Mouse (Mus musculus) limb, embryonic 11.5 days (tissue): Measurements from ENCODE around the gene Tenm2. TPM values are rescaled to one million over a fixed set of nuclear protein-coding genes. Genes with fewer than 3 reads are reported as not detected.

Experiments
- ATAC-seq: fragments of 200-750 bp; cut with Nextera tagmentation; 2 replicates; pipeline ENCODE4 v1.8.0; 2017; ENCODE audit warnings: low read depth; ENCODE audit not compliant: insufficient number of reproducible peaks, low FRiP score, low TSS enrichment
- DNase-seq: peaks from one replicate; pipeline ENCODE4 v3.0.0-alpha.2; 2015; ENCODE audit warnings: low spot score
- H3K27ac ChIP-seq: fragments of 300-500 bp; sonication (generic); replicated peaks from 2 replicates; pipeline ENCODE4 v1.5.1; 2014; ENCODE audit warnings: low read depth, mild to moderate bottlenecking, low read length
- H3K27me3 ChIP-seq: fragments of 300-500 bp; sonication (generic); 2 replicates; pipeline ENCODE4 v1.6.1; 2014; ENCODE audit warnings: mild to moderate bottlenecking, low read length, mixed read lengths; ENCODE audit not compliant: control insufficient read depth, insufficient read depth
- H3K36me3 ChIP-seq: fragments of 300-500 bp; sonication (generic); 2 replicates; pipeline ENCODE4 v1.6.1; 2014; ENCODE audit warnings: mild to moderate bottlenecking, low read length, moderate library complexity, mixed read lengths; ENCODE audit not compliant: control insufficient read depth, insufficient read depth
- H3K4me1 ChIP-seq: fragments of 300-500 bp; sonication (generic); 2 replicates; pipeline ENCODE4 v1.6.1; 2014; ENCODE audit warnings: low read length, mixed read lengths; ENCODE audit not compliant: control insufficient read depth, insufficient read depth
- H3K4me2 ChIP-seq: fragments of 300-500 bp; sonication (generic); 2 replicates; pipeline ENCODE4 v1.6.1; 2014; ENCODE audit warnings: low read depth, mild to moderate bottlenecking, moderate library complexity; ENCODE audit not compliant: severe bottlenecking
- H3K4me3 ChIP-seq: fragments of 300-500 bp; sonication (generic); 2 replicates; pipeline ENCODE4 v1.5.1; 2014; ENCODE audit warnings: low read depth, low read length
- H3K9ac ChIP-seq: fragments of 300-500 bp; sonication (generic); 2 replicates; pipeline ENCODE4 v1.6.1; 2014; ENCODE audit warnings: mild to moderate bottlenecking, low read length
- H3K9me3 ChIP-seq: fragments of 300-500 bp; sonication (generic); 2 replicates; pipeline ENCODE4 v1.6.1; 2016; ENCODE audit warnings: low read length; ENCODE audit not compliant: control insufficient read depth
- WGBS: fragments of 180-500 bp; shearing (Covaris S2); extraction: QIAGEN DNeasy Blood & Tissue Kit; methylation state at CpG from one replicate; pipeline ENCODE4 v1.1.7; 2014; 5-methylcytosine and 5-hydroxymethylcytosine counted together
- polyA plus RNA-seq: library from polyadenylated mRNA; unstranded; fragments of >200 nt; fragmentation: Nextera tagmentation; extraction: Ambion mirVana; gene quantifications from 2 replicates; pipeline ENCODE4 v1.2.1, GENCODE M21; 2014

Tenm2 gene
- polyA plus RNA-seq, 1 experiment from 2014 or later = 0.44 TPM

GRCm38 (mm10) chr11:36851690-36852089 lies 384.1 kb downstream of the Tenm2 start:
- WGBS = 77% methylated on average over 3 of the region's 3 CpGs
- Histone ChIP-seq H3K4me3 (no peak overlapping the region), H3K4me1 (no peaks in the 10 kb centered on the region), H3K27me3 (no peaks in the 10 kb centered on the region), H3K27ac (no peak overlapping the region), H3K9ac (no peak overlapping the region), H3K4me2 (no peak overlapping the region), H3K36me3 (no peaks in the 10 kb centered on the region), H3K9me3 (no peaks in the 10 kb centered on the region)
- DNase-seq = no peak
- no peak for ATAC-seq

GRCm38 (mm10) chr11:36847451-36847850 lies 388.3 kb downstream of the Tenm2 start:
- no peaks in the 10 kb centered on the region for H3K27me3 ChIP-seq
- DNase-seq (no peak), ATAC-seq (no peak)
- no peak overlapping the region for H3K4me2 ChIP-seq
- H3K27ac ChIP-seq = no peak overlapping the region
- H3K36me3 ChIP-seq = no peaks in the 10 kb centered on the region
- no peak overlapping the region for H3K9ac ChIP-seq
- no peak overlapping the region for H3K4me3 ChIP-seq
- no peaks in the 10 kb centered on the region for H3K9me3 ChIP-seq
- WGBS = 93% methylated on average over 6 of the region's 6 CpGs
- H3K4me1 ChIP-seq = no peaks in the 10 kb centered on the region

GRCm38 (mm10) chr11:36832855-36833254 lies 402.9 kb downstream of the Tenm2 start:
- Histone ChIP-seq H3K9ac (no peak overlapping the region), H3K4me1 (no peaks in the 10 kb centered on the region), H3K9me3 (no peaks in the 10 kb centered on the region), H3K36me3 (no peaks in the 10 kb centered on the region), H3K27me3 (no peaks in the 10 kb centered on the region), H3K27ac (no peak overlapping the region), H3K4me3 (no peak overlapping the region), H3K4me2 (no peak overlapping the region)
- no peak for ATAC-seq
- 60% methylated on average over 4 of the region's 4 CpGs for WGBS
- DNase-seq = no peak

- no peaks in the 10 kb centered on the region for H3K9me3 ChIP-seq
- ATAC-seq (no peak), DNase-seq (no peak)
- no peaks in the 10 kb centered on the region for H3K36me3 ChIP-seq
- no peaks in the 10 kb centered on the region for H3K27me3 ChIP-seq
- no peak overlapping the region for H3K4me2 ChIP-seq
- no peak overlapping the region for H3K4me3 ChIP-seq
- no peak overlapping the region for H3K27ac ChIP-seq
- no peak overlapping the region for H3K9ac ChIP-seq
- 82% methylated on average over 11 of the region's 11 CpGs for WGBS
- no peaks in the 10 kb centered on the region for H3K4me1 ChIP-seq
Observed at GRCm38 (mm10) chr11:36831511-36831910, 404.3 kb downstream of the Tenm2 start.

- Histone ChIP-seq H3K9me3 (no peaks in the 10 kb centered on the region), H3K4me3 (no peak overlapping the region), H3K9ac (no peak overlapping the region), H3K36me3 (no peaks in the 10 kb centered on the region), H3K27ac (no peak overlapping the region), H3K4me1 (no peaks in the 10 kb centered on the region), H3K27me3 (no peaks in the 10 kb centered on the region), H3K4me2 (no peak overlapping the region)
- WGBS = 43% methylated on average over 7 of the region's 7 CpGs
- no peak for ATAC-seq
- no peak for DNase-seq
Observed at GRCm38 (mm10) chr11:36824666-36825065, 411.1 kb downstream of the Tenm2 start.

- Histone ChIP-seq H3K9me3 (no peaks in the 10 kb centered on the region), H3K9ac (no peak overlapping the region), H3K4me3 (no peak overlapping the region), H3K4me1 (no peaks in the 10 kb centered on the region), H3K4me2 (no peak overlapping the region), H3K27ac (no peak overlapping the region), H3K27me3 (no peaks in the 10 kb centered on the region), H3K36me3 (no peaks in the 10 kb centered on the region)
- WGBS = 75% methylated on average over 1 of the region's 1 CpGs
- DNase-seq = no peak
- ATAC-seq = no peak
Observed at GRCm38 (mm10) chr11:36804615-36805014, 431.1 kb downstream of the Tenm2 start.

- 39% methylated on average over 8 of the region's 8 CpGs for WGBS
- Histone ChIP-seq H3K4me1 (0 out of 2 replicates have a peak, but pooled peaks cover 4% of the 10 kb centered on the region), H3K9me3 (no peaks in the 10 kb centered on the region), H3K27ac (no peak overlapping the region), H3K4me3 (no peak overlapping the region), H3K27me3 (no peaks in the 10 kb centered on the region), H3K9ac (no peak overlapping the region), H3K4me2 (no peak overlapping the region), H3K36me3 (no peaks in the 10 kb centered on the region)
- ATAC-seq (no peak), DNase-seq (no peak)
Observed at GRCm38 (mm10) chr11:36802208-36802631, 433.5 kb downstream of the Tenm2 start.

GRCm38 (mm10) chr11:36801683-36802082 lies 434.1 kb downstream of the Tenm2 start:
- no peaks in the 10 kb centered on the region for H3K27me3 ChIP-seq
- no peak for DNase-seq
- H3K27ac ChIP-seq = no peak overlapping the region
- H3K36me3 ChIP-seq = no peaks in the 10 kb centered on the region
- no peak overlapping the region for H3K9ac ChIP-seq
- H3K4me3 ChIP-seq = no peak overlapping the region
- no peak for ATAC-seq
- no peak overlapping the region for H3K4me2 ChIP-seq
- H3K4me1 ChIP-seq = 0 out of 2 replicates have a peak, but pooled peaks cover 4% of the 10 kb centered on the region
- H3K9me3 ChIP-seq = no peaks in the 10 kb centered on the region
- 86% methylated on average over 4 of the region's 4 CpGs for WGBS

- no peak overlapping the region for H3K4me2 ChIP-seq
- H3K9ac ChIP-seq = no peak overlapping the region
- peak; percentile 30 for DNase-seq
- WGBS = 30% methylated on average over 8 of the region's 8 CpGs
- ATAC-seq = 0 out of 2 replicates have a peak, but pooled peaks have one; percentile 35
- no peaks in the 10 kb centered on the region for H3K9me3 ChIP-seq
- H3K27ac ChIP-seq = no peak overlapping the region
- no peaks in the 10 kb centered on the region for H3K27me3 ChIP-seq
- H3K4me1 ChIP-seq = 0 out of 2 replicates have a peak, but pooled peaks cover 4% of the 10 kb centered on the region
- H3K36me3 ChIP-seq = no peaks in the 10 kb centered on the region
- no peak overlapping the region for H3K4me3 ChIP-seq
Observed at GRCm38 (mm10) chr11:36799409-36799808, 436.4 kb downstream of the Tenm2 start.
